Mouse (Mus musculus) thymus, adult 2 months (tissue): ENCODE measurements around the gene Sertad4. TPM values are rescaled to one million over a fixed set of nuclear protein-coding genes. Genes with fewer than 3 reads are reported as not detected.

ENCODE experiments used
- DNase-seq: peaks from one replicate; pipeline ENCODE4 v3.0.0; 2021
- H3K27ac ChIP-seq: fragments of 200-500 bp; 2 replicates; pipeline ENCODE4 v1.5.1; 2012; ENCODE audit warnings: low read length, control low read depth; ENCODE audit not compliant: control insufficient read depth, insufficient read depth
- H3K27me3 ChIP-seq: fragments of 200-500 bp; 2 replicates; pipeline ENCODE4 v1.6.1; 2012; ENCODE audit warnings: mild to moderate bottlenecking, low read length, moderate library complexity, mixed read lengths; ENCODE audit not compliant: control insufficient read depth, insufficient read depth
- H3K36me3 ChIP-seq: fragments of 200-500 bp; 2 replicates; pipeline ENCODE4 v1.6.1; 2012; ENCODE audit warnings: mild to moderate bottlenecking, low read length, moderate library complexity; ENCODE audit not compliant: control insufficient read depth, insufficient read depth
- H3K4me1 ChIP-seq: fragments of 200-500 bp; replicated peaks from 2 replicates; pipeline ENCODE4 v1.6.1; 2012; ENCODE audit warnings: low read length; ENCODE audit not compliant: control insufficient read depth, insufficient read depth
- H3K4me3 ChIP-seq: fragments of 200-500 bp; 2 replicates; pipeline ENCODE4 v1.5.1; 2012; ENCODE audit warnings: mild to moderate bottlenecking, low read length, control low read depth, moderate library complexity; ENCODE audit not compliant: control insufficient read depth, insufficient read depth
- CTCF ChIP-seq: fragments of 200-500 bp; IDR thresholded peaks from 2 replicates; pipeline ENCODE4 v1.5.1; 2012; ENCODE audit warnings: mild to moderate bottlenecking, control low read depth, low read length, moderate library complexity, borderline replicate concordance; ENCODE audit not compliant: control insufficient read depth, poor library complexity, insufficient read depth; ENCODE audit errors: extremely low read depth
- POLR2A ChIP-seq: fragments of 200-500 bp; IDR thresholded peaks from 2 replicates; pipeline ENCODE4 v1.6.1; 2012; ENCODE audit warnings: mild to moderate bottlenecking, low read length, control low read depth, moderate library complexity; ENCODE audit not compliant: control insufficient read depth, poor library complexity, insufficient read depth; ENCODE audit errors: extremely low read depth
- whole genome bisulfite sequencing: fragments of 180-500 bp; shearing (Covaris S2); methylation state at CpG from one replicate; pipeline ENCODE4 v1.1.7; 2018; 5-methylcytosine and 5-hydroxymethylcytosine counted together
- polyA plus RNA-seq: library from polyadenylated mRNA; depleted of rRNA; stranded (reverse); fragments of >200 nt; gene quantifications from 2 replicates; pipeline ENCODE4 v1.2.3, GENCODE M21; 2012

Gene Sertad4
- polyA plus RNA-seq, 1 experiment = 2.3 TPM

GRCm38 (mm10) chr1:192828928-192829327 lies 26.6 kb downstream of the Sertad4 start:
- Histone ChIP-seq H3K4me1 (peaks cover 8% of the 10 kb centered on the region), H3K27me3 (no peaks in the 10 kb centered on the region; the same call in 1 of the 2 replicates), H3K4me3 (no peak overlapping the region), H3K27ac (no peak overlapping the region), H3K36me3 (no peaks in the 10 kb centered on the region)
- no peak for TF ChIP-seq CTCF
- no peak for TF ChIP-seq POLR2A
- WGBS = 59% methylated on average over 7 of the region's 7 CpGs
- DNase-seq = no peak

- H3K36me3 ChIP-seq = no peaks in the 10 kb centered on the region
- no peaks in the 10 kb centered on the region for H3K27me3 ChIP-seq
- no peak overlapping the region for H3K4me3 ChIP-seq
- H3K27ac ChIP-seq = no peak overlapping the region
- TF ChIP-seq CTCF (no peak), POLR2A (no peak)
- H3K4me1 ChIP-seq = 0 out of 2 replicates have a peak, but pooled peaks cover 2% of the 10 kb centered on the region
- no peak for DNase-seq
Observed at GRCm38 (mm10) chr1:192827955-192828354, 27.6 kb downstream of the Sertad4 start.

GRCm38 (mm10) chr1:192825746-192826145 lies 29.8 kb downstream of the Sertad4 start:
- DNase-seq = no peak
- H3K4me1 ChIP-seq = 0 out of 2 replicates have a peak, but pooled peaks cover 2% of the 10 kb centered on the region
- H3K27ac ChIP-seq = no peak overlapping the region
- no peaks in the 10 kb centered on the region for H3K27me3 ChIP-seq
- TF ChIP-seq POLR2A = no peak
- TF ChIP-seq CTCF = no peak
- 71% methylated on average over 9 of the region's 9 CpGs for WGBS
- H3K4me3 ChIP-seq = no peak overlapping the region
- H3K36me3 ChIP-seq = no peaks in the 10 kb centered on the region

GRCm38 (mm10) chr1:192822652-192823525 lies 32.7 kb downstream of the Sertad4 start:
- TF ChIP-seq POLR2A = no peak
- TF ChIP-seq CTCF = no peak
- Histone ChIP-seq H3K4me1 (0 out of 2 replicates have a peak, but pooled peaks cover 2% of the 10 kb centered on the region), H3K36me3 (no peaks in the 10 kb centered on the region), H3K27me3 (no peaks in the 10 kb centered on the region), H3K27ac (no peak overlapping the region), H3K4me3 (no peak overlapping the region)
- no peak for DNase-seq
- WGBS = 80% methylated on average over 13 of the region's 13 CpGs

- Histone ChIP-seq H3K27ac (no peak overlapping the region), H3K4me3 (no peak overlapping the region), H3K4me1 (0 out of 2 replicates have a peak, but pooled peaks cover 2% of the 10 kb centered on the region), H3K36me3 (no peaks in the 10 kb centered on the region), H3K27me3 (no peaks in the 10 kb centered on the region)
- no peak for DNase-seq
- WGBS = 94% methylated on average over 1 of the region's 1 CpGs
- TF ChIP-seq POLR2A = no peak
- TF ChIP-seq CTCF = no peak
Observed at GRCm38 (mm10) chr1:192822309-192822651, 33.3 kb downstream of the Sertad4 start.

GRCm38 (mm10) chr1:192818334-192818733 lies 37.2 kb downstream of the Sertad4 start:
- H3K36me3 ChIP-seq = no peaks in the 10 kb centered on the region
- no peak overlapping the region for H3K4me3 ChIP-seq
- 91% methylated on average over 5 of the region's 5 CpGs for WGBS
- no peaks in the 10 kb centered on the region for H3K4me1 ChIP-seq
- DNase-seq = no peak
- TF ChIP-seq CTCF (no peak), POLR2A (no peak)
- H3K27ac ChIP-seq = no peak overlapping the region
- H3K27me3 ChIP-seq = no peaks in the 10 kb centered on the region

GRCm38 (mm10) chr1:192815789-192816188 lies 39.8 kb downstream of the Sertad4 start:
- Histone ChIP-seq H3K36me3 (no peaks in the 10 kb centered on the region), H3K27ac (no peak overlapping the region), H3K4me3 (no peak overlapping the region), H3K27me3 (no peaks in the 10 kb centered on the region), H3K4me1 (no peaks in the 10 kb centered on the region)
- 95% methylated on average over 2 of the region's 2 CpGs for WGBS
- TF ChIP-seq CTCF (no peak), POLR2A (no peak)
- no peak for DNase-seq
